Mouse (Mus musculus) adrenal gland, postnatal 4 days (tissue): ENCODE measurements around the gene Ascc2. TPM values are rescaled to one million over a fixed set of nuclear protein-coding genes. Genes with fewer than 3 reads are reported as not detected.
A peak's percentile ranks its signal among the peaks of the same experiment; 100 is the strongest.

Source experiments
- DNase-seq, 2 experiments: peaks; one replicate each; pipeline ENCODE4 v3.0.0; 2021 to 2022; ENCODE audit warnings: low spot score in 2 of 2, mixed read lengths in 2 of 2
- total RNA-seq, 2 experiments: library from RNA; stranded (reverse); gene quantifications; 2 replicates each; pipeline ENCODE4 v1.2.3; 2021

The Ascc2 gene
- total RNA-seq, 2 experiments from 2014 or later: 37.9 to 40.1 TPM

GRCm38 (mm10) chr11:4718548-4718947 lies 81.0 kb downstream of the Ascc2 start:
- DNase-seq: no peak

- no peak for DNase-seq
These were observed 82.4 kb downstream of the Ascc2 start for GRCm38 (mm10) chr11:4719961-4720360.

GRCm38 (mm10) chr11:4720393-4720792 lies 82.8 kb downstream of the Ascc2 start:
- DNase-seq: no peak

- no peak for DNase-seq
These were observed 83.5 kb downstream of the Ascc2 start for GRCm38 (mm10) chr11:4720900-4721580.

- no peak for DNase-seq
These were observed 84.2 kb downstream of the Ascc2 start for GRCm38 (mm10) chr11:4721728-4722127.

GRCm38 (mm10) chr11:4729603-4730002 lies 92.1 kb downstream of the Ascc2 start:
- DNase-seq: peak in 1 of 2 experiments; percentile 69

GRCm38 (mm10) chr11:4730096-4730495 lies 92.5 kb downstream of the Ascc2 start:
- DNase-seq: no peak

GRCm38 (mm10) chr11:4730913-4731312 lies 93.4 kb downstream of the Ascc2 start:
- DNase-seq: no peak

- DNase-seq: no peak
These were observed 94.2 kb downstream of the Ascc2 start for GRCm38 (mm10) chr11:4731781-4732180.

GRCm38 (mm10) chr11:4734179-4734578 lies 96.6 kb downstream of the Ascc2 start:
- DNase-seq: no peak

Other genes starting within 250 kb of the Ascc2 start
- 1 to 10 TPM; 4.3 TPM for gene Hormad2, start 196.6 kb upstream of the Ascc2 start, total RNA-seq
- gene Mtmr3, start 42.9 kb upstream of the Ascc2 start, total RNA-seq: 10 to 100 TPM; 81.9 to 85.2 TPM
- gene Gm11032, start 17.7 kb upstream of the Ascc2 start, total RNA-seq: not detected
- 100 to 1,000 TPM; 558 to 634 TPM for gene Uqcr10, start 66.6 kb downstream of the Ascc2 start, total RNA-seq
- 10 to 100 TPM; 45.4 to 45.7 TPM for gene Zmat5, start 66.9 kb downstream of the Ascc2 start, total RNA-seq
- under 1 TPM; 0.20 to 0.50 TPM for gene Cabp7, start 109.0 kb downstream of the Ascc2 start, total RNA-seq
- gene Nf2, start 211.8 kb downstream of the Ascc2 start, total RNA-seq: 10 to 100 TPM; 85.2 to 90.4 TPM
- gene Nipsnap1, start 236.2 kb downstream of the Ascc2 start, total RNA-seq: 10 to 100 TPM; 55.8 to 55.9 TPM